Mouse (Mus musculus): ENCODE data around the gene Lamb1.

GRCm38 (mm10) chr12:31298122-31298521 lies 33.1 kb downstream of the Lamb1 start:
- no peak for TF ChIP-seq CTCF (IDR thresholded peaks at IDR 0.05; ENCODE audit: low read depth, low read length)
- no peak for TF ChIP-seq TAL1 (conservative IDR thresholded peaks at IDR 0.05; ENCODE audit: low read depth, low read length)
- no peak for TF ChIP-seq POLR2AphosphoS5 (IDR thresholded peaks at IDR 0.05; ENCODE audit: insufficient replicate concordance, low read depth, low read length)
- TF ChIP-seq GATA2 (IDR thresholded peaks at IDR 0.05; ENCODE audit: borderline replicate concordance, low read depth, low read length) = no peak
- no peak for TF ChIP-seq GATA1 (IDR thresholded peaks at IDR 0.05; ENCODE audit: borderline replicate concordance, low read length)
